Mouse (Mus musculus) olfactory bulb, adult 2 months (tissue): Measurements from ENCODE around the gene Grn.

Source experiments
- CTCF ChIP-seq: fragments of 200-500 bp; IDR thresholded peaks from 2 replicates; pipeline ENCODE4 v1.5.1; 2012; ENCODE audit warnings: low read depth, mild to moderate bottlenecking, low read length, moderate library complexity; ENCODE audit not compliant: insufficient read depth
- POLR2A ChIP-seq: fragments of 200-500 bp; IDR thresholded peaks from 2 replicates; pipeline ENCODE4 v1.6.1; 2012; ENCODE audit warnings: mild to moderate bottlenecking, low read depth, low read length, moderate library complexity; ENCODE audit not compliant: insufficient read depth

DNA sequence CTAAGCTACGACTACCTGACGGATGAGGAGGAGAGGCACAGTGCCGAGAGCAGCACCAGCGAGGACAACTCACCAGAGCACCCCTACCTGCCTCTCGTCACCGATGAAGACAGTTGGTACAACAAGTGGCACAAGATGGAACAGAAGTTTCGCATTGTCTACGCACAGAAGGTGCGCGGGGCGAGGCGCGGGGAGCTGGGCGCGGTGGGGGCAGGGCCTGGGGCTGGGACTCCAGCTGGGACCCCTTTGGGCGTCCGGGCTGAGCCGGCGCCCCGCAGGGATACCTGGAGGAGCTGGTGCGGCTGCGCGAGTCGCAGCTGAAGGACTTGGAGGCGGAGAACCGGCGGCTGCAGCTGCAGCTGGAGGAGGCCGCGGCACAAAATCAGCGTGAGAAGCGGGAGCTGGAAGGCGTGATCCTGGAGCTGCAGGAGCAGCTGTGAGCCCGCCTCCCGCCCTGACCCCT, 30.5 kb upstream of the Grn start:
- TF ChIP-seq CTCF (no peak), POLR2A (no peak)
